Mouse (Mus musculus) embryonic fibroblast, embryonic 13.5 days (primary cell): ENCODE measurements around the gene Ttc41. TPM values are rescaled to one million over a fixed set of nuclear protein-coding genes. Genes with fewer than 3 reads are reported as not detected.

Source experiments
- H3K27ac ChIP-seq: 2 replicates; pipeline ENCODE4 v1.5.1; 2012; ENCODE audit warnings: low read length, control low read depth, inconsistent platforms; ENCODE audit not compliant: insufficient read depth
- H3K4me1 ChIP-seq: 2 replicates; pipeline ENCODE4 v1.6.1; 2011; ENCODE audit warnings: low read length; ENCODE audit not compliant: control insufficient read depth, insufficient read depth
- H3K4me3 ChIP-seq: 2 replicates; pipeline ENCODE4 v1.5.1; 2011; ENCODE audit warnings: mild to moderate bottlenecking, control low read depth, low read length; ENCODE audit not compliant: insufficient read depth
- CTCF ChIP-seq: IDR thresholded peaks from 2 replicates; pipeline ENCODE4 v1.5.1; 2011; ENCODE audit warnings: mild to moderate bottlenecking, control low read depth, low read length, moderate library complexity, borderline replicate concordance; ENCODE audit not compliant: insufficient read depth
- POLR2A ChIP-seq: IDR thresholded peaks from 2 replicates; pipeline ENCODE4 v1.6.1; 2011; ENCODE audit warnings: low read depth, mild to moderate bottlenecking, control low read depth, low read length, moderate library complexity
- polyA plus RNA-seq: library from polyadenylated mRNA; stranded (reverse); fragments of >200 nt; gene quantifications from 2 replicates; pipeline ENCODE4 v1.2.4, GENCODE M21; 2011; ENCODE audit warnings: low read depth; ENCODE audit not compliant: missing spikeins, insufficient read length

Ttc41 gene
- polyA plus RNA-seq, 1 experiment, result 1.9 TPM

DNA sequence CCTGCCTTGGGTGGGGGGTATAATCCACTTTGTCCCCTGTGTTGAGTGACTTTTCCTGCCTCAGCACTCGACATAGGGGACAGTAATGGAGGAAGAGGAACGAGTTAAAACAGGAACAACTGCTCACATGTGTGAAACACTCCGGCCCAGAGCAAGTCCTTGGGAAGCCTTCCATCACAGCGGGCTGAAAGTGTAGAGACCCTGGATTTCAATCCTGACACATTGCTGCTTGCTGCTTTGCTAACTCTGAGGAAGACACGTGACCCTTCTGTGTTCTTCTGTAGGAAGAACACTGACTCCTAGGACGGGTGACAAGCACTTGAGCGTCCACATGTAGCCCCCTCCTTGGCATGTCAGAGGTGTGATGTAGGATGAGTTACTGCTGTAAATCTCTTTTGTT, 109.5 kb downstream of the Ttc41 start:
- no peak overlapping the region for H3K27ac ChIP-seq

DNA sequence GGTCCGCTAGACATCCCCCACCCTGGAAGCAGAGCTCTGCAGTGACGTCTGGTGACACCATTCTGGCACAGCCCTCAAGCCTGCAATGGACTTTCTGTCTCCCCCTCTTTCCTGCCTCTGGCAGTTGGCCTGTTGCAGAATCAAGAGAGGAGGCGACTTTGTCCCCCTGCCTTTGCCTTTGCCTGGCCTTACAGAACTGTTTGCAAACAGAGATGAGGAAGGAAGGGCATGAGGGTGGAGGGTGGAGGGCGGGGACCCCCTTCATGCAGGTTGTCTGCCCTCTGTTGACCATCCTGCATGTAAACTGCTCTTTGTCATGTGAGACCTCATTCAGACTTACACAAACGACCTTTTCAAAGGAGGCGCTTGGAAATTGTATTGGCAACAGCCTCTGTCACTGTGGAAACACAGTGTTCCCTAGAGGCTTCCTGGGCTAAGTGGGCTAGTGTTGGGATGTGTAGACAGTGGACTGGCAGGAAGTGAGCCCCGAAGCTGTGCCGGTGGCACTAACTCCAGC, 114.1 kb downstream of the Ttc41 start:
- Histone ChIP-seq H3K4me1 (no peaks in the 10 kb centered on the region), H3K27ac (no peak overlapping the region), H3K4me3 (no peak overlapping the region)
- TF ChIP-seq POLR2A (no peak), CTCF (no peak)

More for the DNA sequence above, 109.5 kb downstream of the Ttc41 start:
- Histone ChIP-seq H3K4me1 (no peaks in the 10 kb centered on the region), H3K4me3 (no peak overlapping the region)
- TF ChIP-seq POLR2A (no peak), CTCF (no peak)

DNA sequence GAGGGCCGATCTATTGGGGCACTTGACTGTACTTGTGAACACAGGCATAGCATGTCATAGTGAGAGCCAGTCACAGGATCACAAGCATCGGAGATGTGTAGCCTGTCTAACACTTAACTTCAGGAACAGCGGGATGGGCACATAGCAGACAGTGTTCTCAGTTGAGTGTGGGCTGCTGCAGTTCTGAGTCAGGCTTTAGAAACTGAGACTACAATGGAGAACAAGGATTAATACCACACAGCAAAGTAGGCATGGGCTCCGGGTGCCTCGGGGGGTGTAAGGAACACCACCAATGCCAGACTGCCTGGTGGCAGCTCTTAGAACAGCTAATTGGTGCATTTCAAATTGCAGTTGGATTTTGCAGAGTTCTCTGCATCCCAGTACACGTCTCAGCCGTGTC, 115.4 kb downstream of the Ttc41 start:
- Histone ChIP-seq H3K4me3 (no peak overlapping the region), H3K27ac (no peak overlapping the region), H3K4me1 (no peaks in the 10 kb centered on the region)
- TF ChIP-seq CTCF (no peak), POLR2A (no peak)

DNA sequence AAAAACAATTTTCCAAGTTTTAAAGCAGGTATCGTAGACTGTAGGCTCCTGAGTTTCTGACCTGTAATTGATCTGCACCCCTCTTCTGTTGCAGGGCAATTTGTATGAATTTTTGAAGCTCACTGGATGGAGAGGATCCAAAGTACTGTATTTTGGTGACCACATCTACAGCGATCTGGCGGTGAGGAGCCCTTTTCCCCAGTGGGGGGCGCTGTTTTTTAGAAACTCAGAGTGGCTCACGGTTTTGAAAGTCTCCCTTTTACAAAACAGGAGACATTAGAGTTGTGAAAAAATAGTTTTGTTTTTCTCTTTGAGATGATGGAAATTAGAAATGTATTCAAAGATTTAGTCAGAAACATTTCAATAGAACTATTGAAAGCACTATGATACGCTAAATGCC, 118.5 kb downstream of the Ttc41 start:
- no peaks in the 10 kb centered on the region for H3K4me1 ChIP-seq
- no peak overlapping the region for H3K4me3 ChIP-seq
- TF ChIP-seq CTCF (no peak), POLR2A (no peak)
- no peak overlapping the region for H3K27ac ChIP-seq

DNA sequence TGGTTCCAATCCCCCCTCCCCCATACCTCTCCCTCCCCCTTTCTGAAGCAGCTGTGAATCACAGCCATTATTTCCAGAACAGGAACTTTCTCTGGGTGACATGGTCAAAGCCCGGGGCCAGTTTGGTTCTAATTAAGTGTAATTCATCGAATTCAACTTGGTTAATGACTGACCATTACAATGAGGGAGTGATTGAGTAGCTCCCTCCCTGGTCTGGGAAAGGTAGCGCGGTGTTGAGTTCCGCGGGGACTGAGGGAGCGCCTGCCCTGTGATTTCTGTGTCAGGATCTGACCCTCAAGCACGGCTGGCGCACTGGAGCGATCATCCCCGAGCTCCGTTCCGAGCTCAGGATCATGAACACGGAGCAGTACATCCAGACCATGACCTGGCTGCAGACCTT, 119.3 kb downstream of the Ttc41 start:
- TF ChIP-seq CTCF (no peak), POLR2A (no peak)
- no peaks in the 10 kb centered on the region for H3K4me1 ChIP-seq
- no peak overlapping the region for H3K4me3 ChIP-seq
- H3K27ac ChIP-seq, result no peak overlapping the region

DNA sequence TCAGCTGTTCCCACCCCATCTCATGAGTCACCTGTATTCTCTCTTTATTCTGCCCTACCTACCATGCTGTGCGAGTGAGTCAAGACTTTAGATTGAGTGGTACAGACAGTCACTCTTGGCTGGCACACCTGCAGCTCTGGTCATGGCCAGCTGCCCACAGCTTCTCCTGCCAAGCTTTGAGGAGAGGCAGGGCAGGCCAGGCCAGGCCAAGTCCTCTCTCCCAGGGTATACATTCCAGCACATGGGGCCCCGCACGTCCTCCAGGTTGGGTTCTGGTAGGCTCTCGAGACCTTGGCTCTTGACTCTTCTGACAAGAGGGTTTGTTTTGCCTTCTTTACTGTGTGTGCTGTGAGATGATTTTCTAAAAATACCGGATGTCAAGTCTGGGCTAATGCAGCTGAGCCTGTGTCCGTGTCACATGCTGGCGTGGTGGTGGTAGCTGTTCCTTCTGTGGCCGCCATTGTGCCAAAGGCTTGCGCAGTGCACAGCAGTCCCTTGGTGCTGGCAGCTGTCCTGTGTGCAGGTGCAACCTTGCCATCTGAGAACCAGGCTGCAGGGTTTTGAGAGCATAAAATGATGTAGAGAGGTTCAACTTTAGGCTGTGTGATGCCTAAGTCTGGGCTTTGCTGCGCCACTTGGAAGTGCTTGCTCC, 120.4 kb downstream of the Ttc41 start:
- no peak overlapping the region for H3K4me3 ChIP-seq
- TF ChIP-seq POLR2A, result no peak
- no peak for TF ChIP-seq CTCF
- H3K4me1 ChIP-seq, result no peaks in the 10 kb centered on the region
- no peak overlapping the region for H3K27ac ChIP-seq

Other genes starting within 250 kb of the Ttc41 start
- 0.80 and 1.4 TPM in 2 replicates for gene Syn3, start 206.9 kb upstream of the Ttc41 start, polyA plus RNA-seq
- 1,488 and 1,495 TPM in 2 replicates for gene Hsp90b1, start 302 bp upstream of the Ttc41 start, polyA plus RNA-seq
- gene Gm49358, start 58.2 kb downstream of the Ttc41 start, polyA plus RNA-seq, result 2.1 and 7.6 TPM in 2 replicates
- 14.7 and 15.4 TPM in 2 replicates for gene Nt5dc3, start 73.2 kb downstream of the Ttc41 start, polyA plus RNA-seq